Mouse (Mus musculus) limb, embryonic 14.5 days (tissue): ENCODE data around the gene Fhad1. TPM values are rescaled to one million over a fixed set of nuclear protein-coding genes. Genes with fewer than 3 reads are reported as not detected.
A peak's percentile ranks its signal among the peaks of the same experiment; 100 is the strongest.

ENCODE experiments used
- ATAC-seq: fragments of 200-750 bp; cut with Nextera tagmentation; 2 replicates; pipeline ENCODE4 v1.8.0; 2017; ENCODE audit warnings: low read depth, moderate number of reproducible peaks, moderate TSS enrichment; ENCODE audit not compliant: low FRiP score
- DNase-seq: peaks from one replicate; pipeline ENCODE4 v3.0.0-alpha.2; 2015; ENCODE audit warnings: low spot score
- H3K27ac ChIP-seq: fragments of 300-500 bp; sonication (generic); replicated peaks from 2 replicates; pipeline ENCODE4 v1.5.1; 2014; ENCODE audit warnings: low read depth, mild to moderate bottlenecking, low read length, moderate library complexity, mixed read lengths
- H3K27me3 ChIP-seq: fragments of 300-500 bp; sonication (generic); 2 replicates; pipeline ENCODE4 v1.6.1; 2014; ENCODE audit warnings: low read length, mixed read lengths; ENCODE audit not compliant: control insufficient read depth, insufficient read depth
- H3K36me3 ChIP-seq: fragments of 300-500 bp; sonication (generic); 2 replicates; pipeline ENCODE4 v1.6.1; 2014; ENCODE audit warnings: mild to moderate bottlenecking, low read length, moderate library complexity, mixed read lengths; ENCODE audit not compliant: control insufficient read depth, insufficient read depth
- H3K4me1 ChIP-seq: fragments of 300-500 bp; sonication (generic); 2 replicates; pipeline ENCODE4 v1.6.1; 2014; ENCODE audit warnings: antibody characterized with exemption, low read length, mixed read lengths; ENCODE audit not compliant: control insufficient read depth, insufficient read depth
- H3K4me2 ChIP-seq: fragments of 300-500 bp; sonication (generic); replicated peaks from 2 replicates; pipeline ENCODE4 v1.6.1; 2014; ENCODE audit warnings: low read depth, mild to moderate bottlenecking, low read length, moderate library complexity; ENCODE audit not compliant: severe bottlenecking
- H3K4me3 ChIP-seq: fragments of 300-500 bp; sonication (generic); replicated peaks from 2 replicates; pipeline ENCODE4 v1.5.1; 2014; ENCODE audit warnings: low read length
- H3K9ac ChIP-seq: fragments of 300-500 bp; sonication (generic); 2 replicates; pipeline ENCODE4 v1.6.1; 2014; ENCODE audit warnings: mild to moderate bottlenecking, low read depth, low read length, moderate library complexity; ENCODE audit not compliant: severe bottlenecking
- H3K9me3 ChIP-seq: fragments of 300-500 bp; sonication (generic); 2 replicates; pipeline ENCODE4 v1.6.1; 2016; ENCODE audit warnings: low read length; ENCODE audit not compliant: control insufficient read depth
- POLR2A ChIP-seq: fragments of 200-500 bp; IDR thresholded peaks from 2 replicates; pipeline ENCODE4 v1.8.0; 2012; ENCODE audit warnings: inconsistent platforms, mild to moderate bottlenecking, moderate library complexity, borderline replicate concordance; ENCODE audit not compliant: insufficient read depth, insufficient read length; ENCODE audit errors: extremely low read depth
- WGBS: fragments of 180-500 bp; shearing (Covaris S2); extraction: QIAGEN DNeasy Blood & Tissue Kit; methylation state at CpG from one replicate; pipeline ENCODE4 v1.1.7; 2014; 5-methylcytosine and 5-hydroxymethylcytosine counted together
- polyA plus RNA-seq, 2 experiments: library from polyadenylated mRNA; depleted of rRNA in 1 of 2; stranded (reverse) in 1 of 2; unstranded in 1 of 2; fragments of >200 nt; fragmentation: Nextera tagmentation in 1 of 2; extraction: Ambion mirVana in 1 of 2; gene quantifications; 2 replicates each; pipeline versions ENCODE4 v1.2.1 to v1.2.3; 2012 to 2014

Gene Fhad1
- polyA plus RNA-seq, 2 experiments, result 2.7 to 3.1 TPM

DNA sequence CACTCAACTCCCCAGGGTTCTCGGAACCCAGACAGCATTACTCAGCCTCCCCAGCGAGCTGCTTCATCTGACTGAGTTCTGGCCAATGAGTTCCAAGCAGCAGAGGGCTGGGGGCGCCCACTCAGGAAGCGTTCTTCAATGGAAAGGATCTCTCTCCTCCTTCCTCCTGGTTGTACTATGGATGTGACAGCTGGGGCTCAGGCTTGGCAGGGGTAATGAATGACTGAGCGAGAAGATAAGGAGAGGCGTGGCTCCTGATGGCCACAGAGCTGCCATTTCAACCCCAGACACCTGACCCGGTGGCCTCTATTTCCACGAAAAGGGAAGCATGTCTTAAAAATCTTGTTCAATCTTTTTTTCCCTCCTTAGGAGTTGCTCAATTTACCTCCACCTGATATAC, 33.5 kb upstream of the Fhad1 start:
- H3K36me3 ChIP-seq, result no peaks in the 10 kb centered on the region
- no peaks in the 10 kb centered on the region for H3K9me3 ChIP-seq
- ATAC-seq (no peak), DNase-seq (no peak)
- WGBS, result 63% methylated on average over 8 of the region's 8 CpGs
- H3K27me3 ChIP-seq, result no peaks in the 10 kb centered on the region
- H3K4me1 ChIP-seq, result peaks cover 8% of the 10 kb centered on the region
- no peak overlapping the region for H3K27ac ChIP-seq
- no peak overlapping the region for H3K9ac ChIP-seq
- H3K4me2 ChIP-seq, result no peak overlapping the region
- no peak for TF ChIP-seq POLR2A
- no peak overlapping the region for H3K4me3 ChIP-seq

GRCm38 (mm10) chr4:142047005-142047404, 32.1 kb upstream of the Fhad1 start:
- H3K36me3 ChIP-seq, result no peaks in the 10 kb centered on the region
- ATAC-seq (no peak), DNase-seq (no peak)
- no peak overlapping the region for H3K27ac ChIP-seq
- TF ChIP-seq POLR2A, result no peak
- H3K4me2 ChIP-seq, result no peak overlapping the region
- no peak overlapping the region for H3K4me3 ChIP-seq
- no peaks in the 10 kb centered on the region for H3K27me3 ChIP-seq
- 80% methylated on average over 5 of the region's 5 CpGs for WGBS
- no peak overlapping the region for H3K9ac ChIP-seq
- no peaks in the 10 kb centered on the region for H3K9me3 ChIP-seq
- peaks cover 11% of the 10 kb centered on the region for H3K4me1 ChIP-seq

DNA sequence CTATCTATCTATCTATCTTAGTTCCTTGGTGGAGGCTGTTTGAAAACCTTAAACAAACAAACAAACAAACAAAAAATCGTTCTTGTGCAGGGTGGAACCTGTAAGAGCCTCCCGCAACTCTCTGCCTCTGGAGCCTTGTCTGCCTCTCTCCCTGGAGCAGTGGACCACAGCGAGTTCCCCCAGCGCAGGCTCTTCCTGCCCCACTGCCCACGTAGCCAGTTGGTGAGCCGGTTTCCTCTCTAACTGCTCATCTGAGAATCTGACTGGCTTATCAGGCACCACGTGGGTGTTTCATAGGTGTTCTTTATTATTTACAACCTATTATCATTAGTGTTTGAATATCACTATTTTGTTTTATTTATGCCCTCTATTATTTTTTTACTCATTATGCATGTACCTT, 31.6 kb upstream of the Fhad1 start:
- Histone ChIP-seq H3K4me3 (no peak overlapping the region), H3K9ac (no peak overlapping the region), H3K27ac (no peak overlapping the region), H3K9me3 (no peaks in the 10 kb centered on the region), H3K4me2 (no peak overlapping the region), H3K4me1 (peaks cover 15% of the 10 kb centered on the region), H3K27me3 (no peaks in the 10 kb centered on the region), H3K36me3 (no peaks in the 10 kb centered on the region)
- no peak for DNase-seq
- TF ChIP-seq POLR2A, result no peak
- ATAC-seq, result no peak
- 80% methylated on average over 7 of the region's 7 CpGs for WGBS

- 58% methylated on average over 14 of the region's 14 CpGs for WGBS
- H3K4me3 ChIP-seq, result no peak overlapping the region
- peaks cover 17% of the 10 kb centered on the region for H3K4me1 ChIP-seq
- H3K36me3 ChIP-seq, result no peaks in the 10 kb centered on the region
- TF ChIP-seq POLR2A, result no peak
- H3K27me3 ChIP-seq, result no peaks in the 10 kb centered on the region
- H3K9ac ChIP-seq, result no peak overlapping the region
- H3K9me3 ChIP-seq, result no peaks in the 10 kb centered on the region
- ATAC-seq (no peak), DNase-seq (peak; percentile 36)
- no peak overlapping the region for H3K4me2 ChIP-seq
- no peak overlapping the region for H3K27ac ChIP-seq
These were observed 30.8 kb upstream of the Fhad1 start for GRCm38 (mm10) chr4:142045595-142046163.

GRCm38 (mm10) chr4:142044452-142044851, 29.6 kb upstream of the Fhad1 start:
- H3K27ac ChIP-seq, result no peak overlapping the region
- H3K4me3 ChIP-seq, result no peak overlapping the region
- no peaks in the 10 kb centered on the region for H3K36me3 ChIP-seq
- peaks cover 17% of the 10 kb centered on the region for H3K4me1 ChIP-seq
- no peak for ATAC-seq
- H3K9me3 ChIP-seq, result no peaks in the 10 kb centered on the region
- no peaks in the 10 kb centered on the region for H3K27me3 ChIP-seq
- H3K4me2 ChIP-seq, result no peak overlapping the region
- 52% methylated on average over 12 of the region's 12 CpGs for WGBS
- DNase-seq, result no peak
- TF ChIP-seq POLR2A, result no peak
- H3K9ac ChIP-seq, result no peak overlapping the region

GRCm38 (mm10) chr4:142039662-142040353, 24.9 kb upstream of the Fhad1 start:
- Histone ChIP-seq H3K4me2 (no peak overlapping the region), H3K9ac (no peak overlapping the region), H3K27ac (no peak overlapping the region), H3K9me3 (no peaks in the 10 kb centered on the region), H3K27me3 (no peaks in the 10 kb centered on the region), H3K4me3 (no peak overlapping the region), H3K4me1 (peaks cover 33% of the 10 kb centered on the region), H3K36me3 (peaks cover 3% of the 10 kb centered on the region; the same call in 1 of the 2 replicates)
- no peak for DNase-seq
- ATAC-seq, result no peak
- no peak for TF ChIP-seq POLR2A
- 90% methylated on average over 9 of the region's 9 CpGs for WGBS
